Mouse (Mus musculus) liver, embryonic 14.5 days (tissue): Measurements from ENCODE around the gene Olfr971. TPM values are rescaled to one million over a fixed set of nuclear protein-coding genes. Genes with fewer than 3 reads are reported as not detected.

Experiments
- polyA plus RNA-seq, 2 experiments: library from polyadenylated mRNA; depleted of rRNA in 1 of 2; stranded (reverse) in 1 of 2; unstranded in 1 of 2; fragments of >200 nt; fragmentation: Nextera tagmentation in 1 of 2; extraction: Ambion mirVana in 1 of 2; gene quantifications; 2 replicates each; pipeline versions ENCODE4 v1.2.1 to v1.2.3; 2012 to 2014

Gene Olfr971
- polyA plus RNA-seq, 2 experiments, result not detected

Other genes with a start within 250 kb of the Olfr971 start
- 1.0 and 1.3 TPM in 2 replicates for gene AW551984, start 232.5 kb upstream of the Olfr971 start, polyA plus RNA-seq (2012; rRNA removed)
- gene AW551984, start 232.5 kb upstream of the Olfr971 start, polyA plus RNA-seq (2014; fragmentation: Nextera tagmentation; extraction: Ambion mirVana), result 1.5 and 2.1 TPM in 2 replicates
- not detected in 2 replicates for gene Olfr148, start 226.2 kb upstream of the Olfr971 start, polyA plus RNA-seq (2012; rRNA removed)
- gene Olfr148, start 226.2 kb upstream of the Olfr971 start, polyA plus RNA-seq (2014; fragmentation: Nextera tagmentation; extraction: Ambion mirVana), result not detected in 2 replicates
- gene Olfr960, start 215.5 kb upstream of the Olfr971 start, polyA plus RNA-seq (2012; rRNA removed), result not detected in 2 replicates
- gene Olfr960, start 215.5 kb upstream of the Olfr971 start, polyA plus RNA-seq (2014; fragmentation: Nextera tagmentation; extraction: Ambion mirVana), result not detected in 2 replicates
- gene Olfr961, start 191.8 kb upstream of the Olfr971 start, polyA plus RNA-seq (2012; rRNA removed), result not detected in 2 replicates
- not detected in 2 replicates for gene Olfr961, start 191.8 kb upstream of the Olfr971 start, polyA plus RNA-seq (2014; fragmentation: Nextera tagmentation; extraction: Ambion mirVana)
- not detected in 2 replicates for gene Olfr963, start 169.7 kb upstream of the Olfr971 start, polyA plus RNA-seq (2012; rRNA removed)
- gene Olfr963, start 169.7 kb upstream of the Olfr971 start, polyA plus RNA-seq (2014; fragmentation: Nextera tagmentation; extraction: Ambion mirVana), result not detected in 2 replicates
- gene Olfr149, start 129.8 kb upstream of the Olfr971 start, polyA plus RNA-seq (2012; rRNA removed), result not detected in 2 replicates
- gene Olfr149, start 129.8 kb upstream of the Olfr971 start, polyA plus RNA-seq (2014; fragmentation: Nextera tagmentation; extraction: Ambion mirVana), result not detected in 2 replicates
- gene Olfr965, start 125.5 kb upstream of the Olfr971 start, polyA plus RNA-seq (2012; rRNA removed), result not detected in 2 replicates
- not detected in 2 replicates for gene Olfr965, start 125.5 kb upstream of the Olfr971 start, polyA plus RNA-seq (2014; fragmentation: Nextera tagmentation; extraction: Ambion mirVana)
- gene Olfr150, start 105.9 kb upstream of the Olfr971 start, polyA plus RNA-seq (2012; rRNA removed), result not detected in 2 replicates
- not detected in 2 replicates for gene Olfr150, start 105.9 kb upstream of the Olfr971 start, polyA plus RNA-seq (2014; fragmentation: Nextera tagmentation; extraction: Ambion mirVana)
- gene Olfr967, start 90.6 kb upstream of the Olfr971 start, polyA plus RNA-seq (2012; rRNA removed), result not detected in 2 replicates
- gene Olfr967, start 90.6 kb upstream of the Olfr971 start, polyA plus RNA-seq (2014; fragmentation: Nextera tagmentation; extraction: Ambion mirVana), result not detected in 2 replicates
- not detected in 2 replicates for gene Olfr968, start 53.6 kb upstream of the Olfr971 start, polyA plus RNA-seq (2012; rRNA removed)
- not detected in 2 replicates for gene Olfr968, start 53.6 kb upstream of the Olfr971 start, polyA plus RNA-seq (2014; fragmentation: Nextera tagmentation; extraction: Ambion mirVana)
- gene Olfr969, start 45.9 kb upstream of the Olfr971 start, polyA plus RNA-seq (2012; rRNA removed), result not detected in 2 replicates
- gene Olfr969, start 45.9 kb upstream of the Olfr971 start, polyA plus RNA-seq (2014; fragmentation: Nextera tagmentation; extraction: Ambion mirVana), result not detected in 2 replicates
- not detected in 2 replicates for gene Olfr970, start 28.0 kb upstream of the Olfr971 start, polyA plus RNA-seq (2012; rRNA removed)
- gene Olfr970, start 28.0 kb upstream of the Olfr971 start, polyA plus RNA-seq (2014; fragmentation: Nextera tagmentation; extraction: Ambion mirVana), result not detected in 2 replicates
- gene Olfr972, start 29.5 kb downstream of the Olfr971 start, polyA plus RNA-seq (2012; rRNA removed), result not detected in 2 replicates
- not detected in 2 replicates for gene Olfr972, start 29.5 kb downstream of the Olfr971 start, polyA plus RNA-seq (2014; fragmentation: Nextera tagmentation; extraction: Ambion mirVana)
- gene Olfr229, start 70.5 kb downstream of the Olfr971 start, polyA plus RNA-seq (2012; rRNA removed), result not detected in 2 replicates
- gene Olfr229, start 70.5 kb downstream of the Olfr971 start, polyA plus RNA-seq (2014; fragmentation: Nextera tagmentation; extraction: Ambion mirVana), result not detected in 2 replicates
- gene Olfr974, start 100.6 kb downstream of the Olfr971 start, polyA plus RNA-seq (2012; rRNA removed), result not detected in 2 replicates
- gene Olfr974, start 100.6 kb downstream of the Olfr971 start, polyA plus RNA-seq (2014; fragmentation: Nextera tagmentation; extraction: Ambion mirVana), result not detected in 2 replicates
- not detected in 2 replicates for gene Olfr975, start 115.2 kb downstream of the Olfr971 start, polyA plus RNA-seq (2012; rRNA removed)
- gene Olfr975, start 115.2 kb downstream of the Olfr971 start, polyA plus RNA-seq (2014; fragmentation: Nextera tagmentation; extraction: Ambion mirVana), result not detected in 2 replicates
- gene Olfr976, start 124.3 kb downstream of the Olfr971 start, polyA plus RNA-seq (2012; rRNA removed), result not detected in 2 replicates
- gene Olfr976, start 124.3 kb downstream of the Olfr971 start, polyA plus RNA-seq (2014; fragmentation: Nextera tagmentation; extraction: Ambion mirVana), result not detected in 2 replicates
- gene Olfr978, start 155.2 kb downstream of the Olfr971 start, polyA plus RNA-seq (2012; rRNA removed), result not detected in 2 replicates
- gene Olfr978, start 155.2 kb downstream of the Olfr971 start, polyA plus RNA-seq (2014; fragmentation: Nextera tagmentation; extraction: Ambion mirVana), result not detected in 2 replicates
- gene Olfr979, start 166.6 kb downstream of the Olfr971 start, polyA plus RNA-seq (2012; rRNA removed), result not detected in 2 replicates
- gene Olfr979, start 166.6 kb downstream of the Olfr971 start, polyA plus RNA-seq (2014; fragmentation: Nextera tagmentation; extraction: Ambion mirVana), result not detected in 2 replicates
- gene Olfr980, start 172.7 kb downstream of the Olfr971 start, polyA plus RNA-seq (2012; rRNA removed), result not detected in 2 replicates
- gene Olfr980, start 172.7 kb downstream of the Olfr971 start, polyA plus RNA-seq (2014; fragmentation: Nextera tagmentation; extraction: Ambion mirVana), result not detected in 2 replicates
- gene Olfr981, start 184.6 kb downstream of the Olfr971 start, polyA plus RNA-seq (2012; rRNA removed), result not detected in 2 replicates
- gene Olfr981, start 184.6 kb downstream of the Olfr971 start, polyA plus RNA-seq (2014; fragmentation: Nextera tagmentation; extraction: Ambion mirVana), result not detected in 2 replicates
- gene Olfr982, start 237.0 kb downstream of the Olfr971 start, polyA plus RNA-seq (2012; rRNA removed), result not detected in 2 replicates
- gene Olfr982, start 237.0 kb downstream of the Olfr971 start, polyA plus RNA-seq (2014; fragmentation: Nextera tagmentation; extraction: Ambion mirVana), result not detected in 2 replicates